Mouse (Mus musculus): ENCODE measurements around the gene Dis3l2. TPM values are rescaled to one million over a fixed set of nuclear protein-coding genes. Genes with fewer than 3 reads are reported as not detected.

Gene Dis3l2
- total RNA-seq, 1 experiment: 9.6 TPM

- TF ChIP-seq ZC3H11A (IDR thresholded peaks at IDR 0.05; ENCODE audit: borderline replicate concordance, low read depth, low read length) (peak; percentile 49; the same call in 1 of the 2 replicates), HCFC1 (IDR thresholded peaks at IDR 0.05; ENCODE audit: borderline replicate concordance, insufficient read depth, low read length) (no peak)
- in situ Hi-C loops (cut with MboI; ENCODE audit: low sequenced_read_pairs in 2 of 2, unreplicated experiment in 2 of 2): no loop called here
- Histone ChIP-seq H3K4me3 (ENCODE audit: insufficient read depth in 1 of 2, low read depth in 1 of 2, low read length in 2 of 2, poor library complexity in 1 of 2, severe bottlenecking in 1 of 2) (no peak overlapping the region), H3K9me3 (ENCODE audit: control insufficient read depth, insufficient read depth, low read depth, low read length) (no peaks in the 10 kb centered on the region), H3K36me3 (ENCODE audit: control insufficient read depth, insufficient read depth, low read length, poor library complexity, severe bottlenecking) (no peaks in the 10 kb centered on the region), H3K4me1 (ENCODE audit: control insufficient read depth in 2 of 2, insufficient read depth in 2 of 2, low read length in 2 of 2, poor library complexity in 1 of 2) (no peaks in the 10 kb centered on the region), H3K27ac (ENCODE audit: insufficient read depth, low read depth, low read length, poor library complexity, severe bottlenecking) (no peak overlapping the region), H3K9ac (ENCODE audit: insufficient read depth, low read depth, low read length, poor library complexity, severe bottlenecking) (no peak overlapping the region)
- peak; percentile 1 for DNase-seq (ENCODE audit: low read depth, low spot score)
Observed at GRCm38 (mm10) chr1:86914697-86915096, 211.1 kb downstream of the Dis3l2 start.

GRCm38 (mm10) chr1:86916355-86916984 lies 212.9 kb downstream of the Dis3l2 start:
- H3K27ac ChIP-seq (ENCODE audit: insufficient read depth, low read depth, low read length, poor library complexity, severe bottlenecking): no peak overlapping the region
- TF ChIP-seq MAFK (IDR thresholded peaks at IDR 0.05; ENCODE audit: insufficient read depth, low read depth, low read length) (no peak; the same call in 1 of the 2 replicates), ZNF384 (IDR thresholded peaks at IDR 0.05; ENCODE audit: low read depth, low read length) (no peak), HCFC1 (IDR thresholded peaks at IDR 0.05; ENCODE audit: borderline replicate concordance, insufficient read depth, low read length) (no peak), CHD2 (IDR thresholded peaks at IDR 0.05; ENCODE audit: low read depth, low read length) (no peak), ZC3H11A (IDR thresholded peaks at IDR 0.05; ENCODE audit: borderline replicate concordance, low read depth, low read length) (no peak)
- H3K36me3 ChIP-seq (ENCODE audit: control insufficient read depth, insufficient read depth, low read length, poor library complexity, severe bottlenecking): no peaks in the 10 kb centered on the region
- no peaks in the 10 kb centered on the region for H3K9me3 ChIP-seq (ENCODE audit: control insufficient read depth, insufficient read depth, low read depth, low read length)
- no peaks in the 10 kb centered on the region for H3K4me1 ChIP-seq (ENCODE audit: control insufficient read depth in 2 of 2, insufficient read depth in 2 of 2, low read length in 2 of 2, poor library complexity in 1 of 2)
- in situ Hi-C loops (cut with MboI; ENCODE audit: low sequenced_read_pairs in 2 of 2, unreplicated experiment in 2 of 2): no loop called here
- DNase-seq (ENCODE audit: low read depth, low spot score): no peak
- no peak overlapping the region for H3K4me3 ChIP-seq (ENCODE audit: insufficient read depth in 1 of 2, low read depth in 1 of 2, low read length in 2 of 2, poor library complexity in 1 of 2, severe bottlenecking in 1 of 2)
- no peak overlapping the region for H3K9ac ChIP-seq (ENCODE audit: insufficient read depth, low read depth, low read length, poor library complexity, severe bottlenecking)

- Histone ChIP-seq H3K9ac (ENCODE audit: insufficient read depth, low read depth, low read length, poor library complexity, severe bottlenecking) (no peak overlapping the region), H3K4me3 (ENCODE audit: insufficient read depth in 1 of 2, low read depth in 1 of 2, low read length in 2 of 2, poor library complexity in 1 of 2, severe bottlenecking in 1 of 2) (no peak overlapping the region), H3K4me1 (ENCODE audit: control insufficient read depth in 2 of 2, insufficient read depth in 2 of 2, low read length in 2 of 2, poor library complexity in 1 of 2) (no peaks in the 10 kb centered on the region), H3K36me3 (ENCODE audit: control insufficient read depth, insufficient read depth, low read length, poor library complexity, severe bottlenecking) (no peaks in the 10 kb centered on the region), H3K9me3 (ENCODE audit: control insufficient read depth, insufficient read depth, low read depth, low read length) (no peaks in the 10 kb centered on the region), H3K27ac (ENCODE audit: insufficient read depth, low read depth, low read length, poor library complexity, severe bottlenecking) (no peak overlapping the region)
- TF ChIP-seq CHD2 (IDR thresholded peaks at IDR 0.05; ENCODE audit: low read depth, low read length) (no peak), ZNF384 (IDR thresholded peaks at IDR 0.05; ENCODE audit: low read depth, low read length) (no peak), MAFK (IDR thresholded peaks at IDR 0.05; ENCODE audit: insufficient read depth, low read depth, low read length) (no peak), HCFC1 (IDR thresholded peaks at IDR 0.05; ENCODE audit: borderline replicate concordance, insufficient read depth, low read length) (no peak), ZC3H11A (IDR thresholded peaks at IDR 0.05; ENCODE audit: borderline replicate concordance, low read depth, low read length) (no peak)
- no peak for DNase-seq (ENCODE audit: low read depth, low spot score)
- in situ Hi-C loops (cut with MboI; ENCODE audit: low sequenced_read_pairs in 2 of 2, unreplicated experiment in 2 of 2): no loop called here
Observed at GRCm38 (mm10) chr1:86925776-86926175, 222.2 kb downstream of the Dis3l2 start.

- TF ChIP-seq ZNF384 (IDR thresholded peaks at IDR 0.05; ENCODE audit: low read depth, low read length): no peak
- TF ChIP-seq MAFK (IDR thresholded peaks at IDR 0.05; ENCODE audit: insufficient read depth, low read depth, low read length): no peak
- TF ChIP-seq HCFC1 (IDR thresholded peaks at IDR 0.05; ENCODE audit: borderline replicate concordance, insufficient read depth, low read length): no peak
- TF ChIP-seq ZC3H11A (IDR thresholded peaks at IDR 0.05; ENCODE audit: borderline replicate concordance, low read depth, low read length): no peak
- no peak for TF ChIP-seq CHD2 (IDR thresholded peaks at IDR 0.05; ENCODE audit: low read depth, low read length)
- no peaks in the 10 kb centered on the region for H3K36me3 ChIP-seq (ENCODE audit: control insufficient read depth, insufficient read depth, low read length, poor library complexity, severe bottlenecking)
- no peak overlapping the region for H3K4me3 ChIP-seq (ENCODE audit: insufficient read depth in 1 of 2, low read depth in 1 of 2, low read length in 2 of 2, poor library complexity in 1 of 2, severe bottlenecking in 1 of 2)
- H3K9ac ChIP-seq (ENCODE audit: insufficient read depth, low read depth, low read length, poor library complexity, severe bottlenecking): no peak overlapping the region
- H3K9me3 ChIP-seq (ENCODE audit: control insufficient read depth, insufficient read depth, low read depth, low read length): no peaks in the 10 kb centered on the region
- H3K27ac ChIP-seq (ENCODE audit: insufficient read depth, low read depth, low read length, poor library complexity, severe bottlenecking): no peak overlapping the region
- no peaks in the 10 kb centered on the region for H3K4me1 ChIP-seq (ENCODE audit: control insufficient read depth in 2 of 2, insufficient read depth in 2 of 2, low read length in 2 of 2, poor library complexity in 1 of 2)
- no peak for DNase-seq (ENCODE audit: low read depth, low spot score)
- in situ Hi-C loops (cut with MboI; ENCODE audit: low sequenced_read_pairs in 2 of 2, unreplicated experiment in 2 of 2): no loop called here
Observed at GRCm38 (mm10) chr1:86931606-86932379, 228.2 kb downstream of the Dis3l2 start.

Measured in ES-E14 (cell line).